Mouse (Mus musculus): ENCODE measurements around the gene Ulk1. TPM values are rescaled to one million over a fixed set of nuclear protein-coding genes. Genes with fewer than 3 reads are reported as not detected.

Ulk1 gene
- total RNA-seq, 1 experiment from 2014 or later: 56.1 TPM

DNA sequence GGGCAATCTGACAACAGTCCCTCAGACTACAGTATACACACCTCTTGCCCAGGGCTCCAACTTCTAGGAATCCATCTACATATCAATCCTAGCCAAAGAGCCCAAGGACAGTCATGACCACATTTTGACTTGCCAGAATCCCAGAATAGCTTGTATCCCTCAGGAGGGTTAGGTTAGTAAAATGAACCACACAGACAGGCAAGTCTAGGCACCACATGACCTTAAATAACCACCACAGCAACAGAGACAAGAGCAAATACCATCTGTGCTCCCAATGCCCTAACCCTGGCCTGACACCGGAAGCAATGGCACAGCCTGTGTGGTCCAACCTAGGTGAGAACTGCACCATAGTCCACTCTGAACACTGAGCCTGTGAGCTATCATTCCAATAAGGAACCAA is 3.2 kb downstream of the Ulk1 start:
- ATAC-seq (ENCODE audit: extremely low read depth, insufficient number of reproducible peaks, low FRiP score, poor library complexity, severe bottlenecking): no peak

- no peak for ATAC-seq (ENCODE audit: extremely low read depth, insufficient number of reproducible peaks, low FRiP score, poor library complexity, severe bottlenecking)
Observed at GRCm38 (mm10) chr5:110806154-110806553, 3.7 kb downstream of the Ulk1 start.

GRCm38 (mm10) chr5:110804012-110804743 is 5.7 kb downstream of the Ulk1 start:
- no peak for ATAC-seq (ENCODE audit: extremely low read depth, insufficient number of reproducible peaks, low FRiP score, poor library complexity, severe bottlenecking)

GRCm38 (mm10) chr5:110802809-110803208 is 7.1 kb downstream of the Ulk1 start:
- ATAC-seq (ENCODE audit: extremely low read depth, insufficient number of reproducible peaks, low FRiP score, poor library complexity, severe bottlenecking): no peak

- ATAC-seq (ENCODE audit: extremely low read depth, insufficient number of reproducible peaks, low FRiP score, poor library complexity, severe bottlenecking): no peak
Observed at GRCm38 (mm10) chr5:110802186-110802585, 7.7 kb downstream of the Ulk1 start.

DNA sequence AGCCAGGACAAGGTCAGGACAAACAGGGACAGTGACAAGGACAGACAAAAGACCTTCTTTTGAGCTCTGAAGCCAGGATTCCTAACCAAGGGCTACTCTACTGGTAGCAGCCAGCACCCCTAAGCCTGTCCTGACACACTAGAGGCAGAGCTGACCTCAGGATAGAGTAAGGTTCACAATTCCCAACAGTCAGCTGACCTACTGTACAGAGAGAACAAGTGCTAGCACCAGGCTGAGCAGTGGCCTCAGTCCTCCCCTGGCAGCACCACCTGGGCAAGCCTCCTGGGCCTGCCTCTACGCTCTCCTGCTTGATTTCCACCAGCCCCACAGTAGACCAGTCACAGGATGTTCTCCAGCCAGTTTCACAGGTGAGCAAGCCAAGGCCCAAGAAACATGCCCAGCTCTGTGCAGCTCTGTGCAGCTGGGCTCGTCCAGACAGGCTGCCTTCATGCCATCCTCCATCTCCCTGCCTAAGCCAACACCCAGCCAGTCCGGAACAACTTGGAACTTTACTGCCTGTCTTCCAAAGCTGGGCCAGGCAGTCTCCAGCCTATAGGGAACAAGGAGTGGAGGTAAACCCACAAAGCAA is 8.8 kb downstream of the Ulk1 start:
- no peak for ATAC-seq (ENCODE audit: extremely low read depth, insufficient number of reproducible peaks, low FRiP score, poor library complexity, severe bottlenecking)

DNA sequence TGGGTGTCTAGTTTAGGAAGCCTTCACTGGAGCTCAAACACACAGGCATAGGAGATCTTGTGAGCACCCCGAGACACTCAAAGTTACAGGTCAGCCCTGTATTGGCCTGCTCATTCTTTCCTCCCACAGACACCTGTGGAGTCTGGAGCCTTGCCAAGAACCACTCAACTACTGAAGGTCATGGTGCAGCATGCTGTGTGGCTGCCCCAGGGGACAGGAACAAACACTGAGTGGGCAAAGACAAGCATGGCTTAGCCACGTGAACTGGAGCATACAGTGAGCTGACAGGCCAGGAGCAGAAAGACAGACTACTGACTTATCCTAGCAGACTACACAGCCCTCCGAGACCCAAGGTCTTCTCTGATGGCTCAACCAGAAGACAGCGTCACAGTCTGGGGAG is 12.2 kb downstream of the Ulk1 start:
- no peak for ATAC-seq (ENCODE audit: extremely low read depth, insufficient number of reproducible peaks, low FRiP score, poor library complexity, severe bottlenecking)

DNA sequence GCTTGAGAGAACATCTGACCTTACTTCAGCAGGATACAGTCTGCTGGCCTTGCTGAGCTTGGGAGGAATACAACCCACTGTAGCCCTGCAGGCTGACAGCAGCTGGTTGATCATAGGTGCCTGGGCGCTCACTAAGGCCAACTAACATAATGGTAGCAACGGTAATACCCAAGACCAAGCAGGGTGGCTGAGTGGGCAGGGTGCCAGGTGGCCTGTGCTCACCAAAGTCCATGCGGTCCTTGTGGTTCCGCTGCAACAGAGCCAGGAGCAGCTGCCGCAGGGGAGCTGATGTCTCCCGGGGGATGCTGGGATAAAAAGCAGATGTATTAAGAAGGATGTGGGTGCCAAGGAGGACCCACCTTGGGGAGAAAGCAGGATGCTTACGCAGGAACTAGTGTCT is 15.5 kb downstream of the Ulk1 start:
- ATAC-seq (ENCODE audit: extremely low read depth, insufficient number of reproducible peaks, low FRiP score, poor library complexity, severe bottlenecking): no peak

GRCm38 (mm10) chr5:110788684-110789083 is 21.2 kb downstream of the Ulk1 start:
- peak; percentile 57 for ATAC-seq (ENCODE audit: extremely low read depth, insufficient number of reproducible peaks, low FRiP score, poor library complexity, severe bottlenecking)

DNA sequence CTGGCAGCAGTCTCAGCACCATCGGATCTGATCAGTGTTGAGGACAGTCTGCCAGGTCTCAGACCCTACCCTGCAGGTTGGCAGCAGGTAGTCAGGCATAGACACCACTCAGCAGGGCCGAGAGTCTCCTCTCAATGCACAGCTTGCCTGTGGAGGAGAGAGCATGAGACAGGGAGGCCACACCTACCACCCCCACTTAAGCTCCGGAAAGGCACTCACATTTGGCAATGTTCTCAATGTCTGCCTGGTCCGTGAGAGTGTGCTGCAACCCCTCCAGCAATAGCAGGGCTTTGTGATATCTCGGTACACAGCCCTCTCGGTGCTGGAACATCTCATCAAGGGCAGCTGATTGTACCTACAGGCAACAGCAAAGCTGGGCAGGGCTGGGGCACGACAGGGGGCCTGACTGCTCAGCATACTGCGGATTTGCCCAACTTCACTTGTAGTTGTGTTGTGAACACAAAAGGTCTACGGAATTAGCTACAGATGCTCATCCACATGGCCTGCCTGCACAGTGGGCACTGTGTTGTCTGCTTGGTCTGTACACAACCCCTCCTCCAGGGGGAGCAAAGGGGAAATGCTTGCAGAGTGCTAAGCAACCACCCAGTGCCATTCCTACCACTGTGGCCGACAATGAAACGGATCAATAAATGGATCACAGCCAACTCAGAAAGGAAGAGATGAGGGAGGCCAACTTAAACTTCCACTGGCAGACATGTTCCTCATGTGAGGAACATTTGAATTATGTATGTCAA is 23.6 kb downstream of the Ulk1 start:
- no peak for ATAC-seq (ENCODE audit: extremely low read depth, insufficient number of reproducible peaks, low FRiP score, poor library complexity, severe bottlenecking)

DNA sequence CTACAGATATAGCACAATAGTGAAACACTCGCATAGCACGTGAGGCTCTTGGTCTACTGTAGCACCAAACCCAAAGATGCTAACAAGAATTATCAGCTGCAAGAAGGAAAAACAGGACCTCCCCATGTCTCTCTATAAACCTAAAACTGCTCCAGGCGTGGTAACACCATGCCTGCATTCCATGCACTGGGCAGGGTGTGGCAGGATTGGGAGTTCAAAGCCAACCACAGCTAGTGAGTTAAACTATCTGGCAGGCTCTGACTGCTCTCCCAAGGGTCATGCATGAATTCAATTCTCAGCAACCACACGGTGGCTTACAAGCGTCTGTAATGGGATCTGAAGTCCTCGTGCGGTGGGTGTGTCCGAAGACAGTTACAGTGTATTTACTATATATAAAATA is 26.7 kb downstream of the Ulk1 start:
- no peak for ATAC-seq (ENCODE audit: extremely low read depth, insufficient number of reproducible peaks, low FRiP score, poor library complexity, severe bottlenecking)

- no peak for ATAC-seq (ENCODE audit: extremely low read depth, insufficient number of reproducible peaks, low FRiP score, poor library complexity, severe bottlenecking)
Observed at GRCm38 (mm10) chr5:110781529-110782238, 28.2 kb downstream of the Ulk1 start.

GRCm38 (mm10) chr5:110780761-110781528 is 29.0 kb downstream of the Ulk1 start:
- ATAC-seq (ENCODE audit: extremely low read depth, insufficient number of reproducible peaks, low FRiP score, poor library complexity, severe bottlenecking): no peak

- ATAC-seq (ENCODE audit: extremely low read depth, insufficient number of reproducible peaks, low FRiP score, poor library complexity, severe bottlenecking): peak; percentile 71; the same call in 1 of the 2 replicates
Observed at GRCm38 (mm10) chr5:110779998-110780760, 29.7 kb downstream of the Ulk1 start, which contains the start of gene Pus1. TSS of gene Pus1 (minus strand) at chr5:110780659.

- ATAC-seq (ENCODE audit: extremely low read depth, insufficient number of reproducible peaks, low FRiP score, poor library complexity, severe bottlenecking): no peak
Observed at GRCm38 (mm10) chr5:110779276-110779997, 30.5 kb downstream of the Ulk1 start.

- ATAC-seq (ENCODE audit: extremely low read depth, insufficient number of reproducible peaks, low FRiP score, poor library complexity, severe bottlenecking): no peak
Observed at GRCm38 (mm10) chr5:110778263-110778662, 31.6 kb downstream of the Ulk1 start.

DNA sequence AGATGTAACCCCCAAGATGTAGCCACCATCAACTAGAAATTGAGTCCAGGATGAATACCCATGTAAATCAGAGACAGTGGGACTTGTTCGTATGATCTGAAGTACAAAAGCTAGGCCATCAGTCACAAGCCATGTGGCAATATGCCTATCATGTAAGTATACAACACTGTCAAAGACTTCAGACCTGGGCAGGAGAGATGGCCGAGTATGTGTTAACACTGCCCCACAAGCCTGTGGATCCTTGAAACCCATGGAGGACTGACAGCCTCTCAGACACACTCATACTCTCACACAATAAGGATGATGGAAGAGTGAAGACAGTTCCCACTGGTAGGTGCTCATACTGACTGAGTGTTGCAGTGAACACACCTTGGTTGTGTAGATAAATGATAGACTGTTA is 33.8 kb downstream of the Ulk1 start:
- ATAC-seq (ENCODE audit: extremely low read depth, insufficient number of reproducible peaks, low FRiP score, poor library complexity, severe bottlenecking): no peak

Measured in neutrophil, adult 5-6 weeks (primary cell).